Mouse (Mus musculus) stomach, postnatal 0 days (tissue): ENCODE results near the gene Arrdc5.

ENCODE experiments used
- CTCF ChIP-seq: IDR thresholded peaks from 2 replicates; pipeline ENCODE4 v1.5.1; 2016; ENCODE audit warnings: antibody characterized with exemption, low read depth, mild to moderate bottlenecking, moderate library complexity
- EP300 ChIP-seq: optimal IDR thresholded peaks from 2 replicates; pipeline ENCODE3; 2016; ENCODE audit warnings: antibody characterized with exemption

DNA sequence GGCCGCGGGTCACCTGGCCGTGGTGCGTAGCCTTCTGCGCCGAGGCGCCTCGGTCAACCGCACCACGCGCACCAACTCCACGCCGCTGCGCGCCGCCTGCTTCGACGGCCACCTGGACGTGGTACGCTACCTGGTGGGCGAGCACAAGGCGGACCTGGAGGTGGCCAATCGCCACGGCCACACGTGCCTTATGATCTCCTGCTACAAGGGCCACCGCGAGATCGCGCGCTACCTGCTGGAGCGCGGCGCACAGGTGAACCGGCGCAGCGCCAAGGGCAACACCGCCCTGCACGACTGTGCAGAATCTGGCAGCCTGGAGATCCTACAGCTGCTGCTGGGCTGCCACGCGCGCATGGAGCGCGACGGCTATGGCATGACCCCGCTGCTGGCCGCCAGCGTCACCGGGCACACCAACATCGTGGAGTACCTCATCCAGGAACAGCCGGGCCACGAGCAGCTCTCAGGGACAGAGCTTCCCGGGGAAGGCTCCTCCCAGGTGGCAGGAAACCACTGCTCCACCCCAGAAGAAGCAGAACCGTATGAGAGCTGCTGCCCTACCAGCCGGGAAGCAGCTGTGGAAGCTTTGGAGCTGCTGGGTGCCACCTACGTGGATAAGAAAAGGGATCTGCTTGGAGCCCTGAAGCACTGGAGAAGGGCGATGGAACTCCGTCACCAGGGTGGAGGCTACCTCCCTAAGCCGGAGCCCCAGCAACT lies 42.7 kb downstream of the Arrdc5 start:
- no peak for TF ChIP-seq EP300
- TF ChIP-seq CTCF: no peak
